Mouse (Mus musculus) cerebellum, adult 8-10 months (tissue): ENCODE measurements around the gene Rer1.
"Not testable (repeated sequence)": the region's sequence is repeated elsewhere in the genome, so short reads cannot be mapped to it uniquely, and the experiment has no call there.

ENCODE experiments used
- DNase-seq: peaks from one replicate; pipeline ENCODE4 v3.0.0; 2022

Rer1 gene

GRCm38 (mm10) chr4:155113766-155114410, 27.7 kb upstream of the Rer1 start:
- no peak for DNase-seq

GRCm38 (mm10) chr4:155109471-155109870, 23.3 kb upstream of the Rer1 start:
- no peak for DNase-seq

GRCm38 (mm10) chr4:155107886-155108285, 21.7 kb upstream of the Rer1 start:
- no peak for DNase-seq

GRCm38 (mm10) chr4:155098572-155098971, 12.4 kb upstream of the Rer1 start:
- DNase-seq, result no peak

- no peak for DNase-seq
Observed at GRCm38 (mm10) chr4:155097452-155097851, 11.3 kb upstream of the Rer1 start.

- DNase-seq, result peak; percentile 67
Observed at GRCm38 (mm10) chr4:155095967-155096366, 9.8 kb upstream of the Rer1 start.

GRCm38 (mm10) chr4:155095238-155095900, 9.2 kb upstream of the Rer1 start:
- DNase-seq, result peak; percentile 92

GRCm38 (mm10) chr4:155094565-155094964, 8.4 kb upstream of the Rer1 start:
- DNase-seq, result peak; percentile 62

GRCm38 (mm10) chr4:155093431-155094149, 7.4 kb upstream of the Rer1 start:
- no peak for DNase-seq

- DNase-seq, result peak; percentile 91
Observed at GRCm38 (mm10) chr4:155092718-155093430, 6.7 kb upstream of the Rer1 start.

- DNase-seq, result no peak
Observed at GRCm38 (mm10) chr4:155090688-155091449, 4.7 kb upstream of the Rer1 start.

GRCm38 (mm10) chr4:155090147-155090546, 4.0 kb upstream of the Rer1 start:
- no peak for DNase-seq

- no peak for DNase-seq
Observed at GRCm38 (mm10) chr4:155089241-155089640, 3.1 kb upstream of the Rer1 start.

- DNase-seq, result no peak
Observed at GRCm38 (mm10) chr4:155085206-155086107, 725 bp downstream of the Rer1 start.

- no peak for DNase-seq
Observed at GRCm38 (mm10) chr4:155084351-155084750, 1.8 kb downstream of the Rer1 start.

- no peak for DNase-seq
Observed at GRCm38 (mm10) chr4:155083553-155083952, 2.6 kb downstream of the Rer1 start.

GRCm38 (mm10) chr4:155079666-155080065, 6.5 kb downstream of the Rer1 start:
- no peak for DNase-seq

GRCm38 (mm10) chr4:155078808-155079207, 7.4 kb downstream of the Rer1 start:
- not testable (repeated sequence) for DNase-seq

- DNase-seq, result no peak
Observed at GRCm38 (mm10) chr4:155076677-155077076, 9.5 kb downstream of the Rer1 start.

GRCm38 (mm10) chr4:155075813-155076212, 10.4 kb downstream of the Rer1 start:
- no peak for DNase-seq

GRCm38 (mm10) chr4:155075137-155075536, 11.0 kb downstream of the Rer1 start:
- DNase-seq, result no peak
